Mouse (Mus musculus) embryonic facial prominence, embryonic 10.5 days (tissue): ENCODE measurements around the gene Mrps26. TPM values are rescaled to one million over a fixed set of nuclear protein-coding genes. Genes with fewer than 3 reads are reported as not detected.

Source experiments
- DNase-seq: peaks from one replicate; pipeline ENCODE4 v3.0.0-alpha.2; 2017; ENCODE audit warnings: low spot score
- H3K27ac ChIP-seq: fragments of 300-500 bp; sonication (generic); replicated peaks from 2 replicates; pipeline ENCODE4 v1.5.1; 2016; ENCODE audit warnings: mild to moderate bottlenecking
- H3K27me3 ChIP-seq: fragments of 300-500 bp; sonication (generic); replicated peaks from 2 replicates; pipeline ENCODE4 v1.6.1; 2016; ENCODE audit warnings: low read depth, mild to moderate bottlenecking; ENCODE audit not compliant: poor library complexity, severe bottlenecking
- H3K36me3 ChIP-seq: fragments of 300-500 bp; sonication (generic); replicated peaks from 2 replicates; pipeline ENCODE4 v1.6.1; 2016; ENCODE audit warnings: mild to moderate bottlenecking, moderate library complexity
- H3K4me1 ChIP-seq: fragments of 300-500 bp; sonication (generic); 2 replicates; pipeline ENCODE4 v1.6.1; 2016
- H3K4me3 ChIP-seq: fragments of 300-500 bp; sonication (generic); 2 replicates; pipeline ENCODE4 v1.5.1; 2016; ENCODE audit warnings: mild to moderate bottlenecking, moderate library complexity
- H3K9me3 ChIP-seq: fragments of 300-500 bp; sonication (generic); 2 replicates; pipeline ENCODE4 v1.6.1; 2016; ENCODE audit warnings: mild to moderate bottlenecking
- WGBS: fragments of 180-500 bp; shearing (Covaris S2); methylation state at CpG from one replicate; pipeline ENCODE4 v1.1.7; 2016; 5-methylcytosine and 5-hydroxymethylcytosine counted together
- microRNA-seq: library from miRNA; unstranded; fragments of <30 nt; microRNA quantifications from one replicate; pipeline ENCODE4, GENCODE M21; 2017
- polyA plus RNA-seq: library from polyadenylated mRNA; unstranded; fragments of >200 nt; fragmentation: Nextera tagmentation; extraction: Ambion mirVana; gene quantifications from 2 replicates; pipeline ENCODE4 v1.2.1, GENCODE M21; 2016

The Mrps26 gene
- polyA plus RNA-seq, 1 experiment from 2014 or later: 83.7 TPM

- Histone ChIP-seq H3K9me3 (no peaks in the 10 kb centered on the region), H3K4me3 (no peak overlapping the region), H3K36me3 (peaks cover 75% of the 10 kb centered on the region), H3K4me1 (no peaks in the 10 kb centered on the region), H3K27ac (no peak overlapping the region), H3K27me3 (no peaks in the 10 kb centered on the region)
- WGBS: 89% methylated on average over 4 of the region's 4 CpGs
- DNase-seq: no peak
Measured at GRCm38 (mm10) chr2:130602195-130602594, 38.7 kb downstream of the Mrps26 start.

- WGBS: 65% methylated on average over 3 of the region's 3 CpGs
- no peak overlapping the region for H3K4me3 ChIP-seq
- H3K36me3 ChIP-seq: peaks cover 72% of the 10 kb centered on the region
- no peaks in the 10 kb centered on the region for H3K4me1 ChIP-seq
- no peak for DNase-seq
- no peaks in the 10 kb centered on the region for H3K9me3 ChIP-seq
- no peaks in the 10 kb centered on the region for H3K27me3 ChIP-seq
- H3K27ac ChIP-seq: no peak overlapping the region
Measured at GRCm38 (mm10) chr2:130613091-130613490, 49.5 kb downstream of the Mrps26 start.

Small RNAs within 50 kb of the gene (microRNA-seq; reads per million reads assigned to microRNA genes)
- not detected for gene Gm23876

Other genes starting within 250 kb of the Mrps26 start
- gene Cpxm1, start 166.2 kb upstream of the Mrps26 start, polyA plus RNA-seq: 63.6 and 69.7 TPM in 2 replicates
- 0.08 TPM in 1 of 2 replicates, not detected in the other for gene Gm28372, start 158.5 kb upstream of the Mrps26 start, polyA plus RNA-seq
- not detected in 2 replicates for gene 1700020A23Rik, start 158.5 kb upstream of the Mrps26 start, polyA plus RNA-seq
- gene Tmem239, start 157.3 kb upstream of the Mrps26 start, polyA plus RNA-seq: not detected in 2 replicates
- gene Vps16, start 139.4 kb upstream of the Mrps26 start, polyA plus RNA-seq: 112 and 122 TPM in 2 replicates
- gene Pced1a, start 139.0 kb upstream of the Mrps26 start, polyA plus RNA-seq: 13.9 and 14.0 TPM in 2 replicates
- gene Ptpra, start 113.5 kb upstream of the Mrps26 start, polyA plus RNA-seq: 81.1 and 82.7 TPM in 2 replicates
- not detected in 2 replicates for gene Oxt, start 12.4 kb downstream of the Mrps26 start, polyA plus RNA-seq
- not detected in 2 replicates for gene Avp, start 18.8 kb downstream of the Mrps26 start, polyA plus RNA-seq
- 23.3 and 25.5 TPM in 2 replicates for gene Fastkd5, start 66.3 kb downstream of the Mrps26 start, polyA plus RNA-seq
- 21.3 and 21.6 TPM in 2 replicates for gene Ubox5, start 66.3 kb downstream of the Mrps26 start, polyA plus RNA-seq
- gene Lzts3, start 79.1 kb downstream of the Mrps26 start, polyA plus RNA-seq: 3.1 and 3.3 TPM in 2 replicates
- gene Ddrgk1, start 100.9 kb downstream of the Mrps26 start, polyA plus RNA-seq: 48.2 and 48.3 TPM in 2 replicates
- 144 and 150 TPM in 2 replicates for gene Itpa, start 103.9 kb downstream of the Mrps26 start, polyA plus RNA-seq
- gene Slc4a11, start 133.8 kb downstream of the Mrps26 start, polyA plus RNA-seq: 0.53 and 0.69 TPM in 2 replicates